Mouse (Mus musculus) liver, postnatal 0 days (tissue): Measurements from ENCODE around the gene Ifi35. TPM values are rescaled to one million over a fixed set of nuclear protein-coding genes. Genes with fewer than 3 reads are reported as not detected.
A peak's percentile ranks its signal among the peaks of the same experiment; 100 is the strongest.
"Not testable (repeated sequence)": the region's sequence is repeated elsewhere in the genome, so short reads cannot be mapped to it uniquely, and the experiment has no call there.

Source experiments
- ATAC-seq: fragments of 200-750 bp; cut with Nextera tagmentation; 2 replicates; pipeline ENCODE4 v1.8.0; 2017; ENCODE audit warnings: mild to moderate bottlenecking, moderate library complexity
- DNase-seq: peaks from one replicate; pipeline ENCODE4 v3.0.0-alpha.2; 2016
- H3K27ac ChIP-seq: fragments of 300-500 bp; sonication (generic); 2 replicates; pipeline ENCODE4 v1.5.1; 2014; ENCODE audit warnings: antibody characterized with exemption, moderate library complexity, mild to moderate bottlenecking, low read depth
- H3K27me3 ChIP-seq: fragments of 300-500 bp; sonication (generic); 2 replicates; pipeline ENCODE4 v1.6.1; 2014; ENCODE audit warnings: low read length, control low read depth, mixed read lengths; ENCODE audit not compliant: insufficient read depth
- H3K36me3 ChIP-seq: fragments of 300-500 bp; sonication (generic); replicated peaks from 2 replicates; pipeline ENCODE4 v1.6.1; 2014; ENCODE audit warnings: mild to moderate bottlenecking, control low read depth, low read length, moderate library complexity, mixed read lengths; ENCODE audit not compliant: insufficient read depth
- H3K4me1 ChIP-seq: fragments of 300-500 bp; sonication (generic); 2 replicates; pipeline ENCODE4 v1.6.1; 2014; ENCODE audit warnings: antibody characterized with exemption, mild to moderate bottlenecking, control low read depth; ENCODE audit not compliant: insufficient read depth
- H3K4me2 ChIP-seq: fragments of 300-500 bp; sonication (generic); 2 replicates; pipeline ENCODE4 v1.6.1; 2014; ENCODE audit warnings: low read depth, mild to moderate bottlenecking, low read length, moderate library complexity, mixed read lengths
- H3K4me3 ChIP-seq: fragments of 300-500 bp; sonication (generic); 2 replicates; pipeline ENCODE4 v1.5.1; 2014; ENCODE audit warnings: low read depth, low read length
- H3K9ac ChIP-seq: fragments of 300-500 bp; sonication (generic); replicated peaks from 2 replicates; pipeline ENCODE4 v1.6.1; 2014; ENCODE audit warnings: mild to moderate bottlenecking, moderate library complexity
- H3K9me3 ChIP-seq: fragments of 300-500 bp; sonication (generic); 2 replicates; pipeline ENCODE4 v1.6.1; 2016; ENCODE audit warnings: mild to moderate bottlenecking, control low read depth, low read length, mixed read lengths
- CTCF ChIP-seq: sonication (generic); IDR thresholded peaks from 2 replicates; pipeline ENCODE4 v1.5.1; 2016; ENCODE audit warnings: antibody characterized with exemption, low read depth
- EP300 ChIP-seq: IDR thresholded peaks from 2 replicates; pipeline ENCODE4 v1.6.1; 2016; ENCODE audit warnings: antibody characterized with exemption, low read depth, mild to moderate bottlenecking
- WGBS: fragments of 180-500 bp; shearing (Covaris S2); extraction: QIAGEN DNeasy Blood & Tissue Kit; methylation state at CpG from one replicate; pipeline ENCODE4 v1.1.7; 2014; ENCODE audit not compliant: insufficient replicate concordance; 5-methylcytosine and 5-hydroxymethylcytosine counted together
- polyA plus RNA-seq: library from polyadenylated mRNA; unstranded; fragments of >200 nt; fragmentation: Nextera tagmentation; extraction: Ambion mirVana; gene quantifications from 2 replicates; pipeline ENCODE4 v1.2.1, GENCODE M21; 2015

The Ifi35 gene
- polyA plus RNA-seq, 1 experiment from 2014 or later = 28.2 TPM

- H3K27ac ChIP-seq = no peak overlapping the region
- TF ChIP-seq CTCF (no peak), EP300 (no peak)
- DNase-seq = no peak
- H3K9ac ChIP-seq = no peak overlapping the region
- no peak for ATAC-seq
- H3K4me1 ChIP-seq = peaks cover 28% of the 10 kb centered on the region
- WGBS = 73% methylated on average over 1 of the region's 1 CpGs
- no peak overlapping the region for H3K4me2 ChIP-seq
- H3K36me3 ChIP-seq = peaks cover 22% of the 10 kb centered on the region
- H3K27me3 ChIP-seq = no peaks in the 10 kb centered on the region
- no peak overlapping the region for H3K4me3 ChIP-seq
- H3K9me3 ChIP-seq = no peaks in the 10 kb centered on the region
Measured at GRCm38 (mm10) chr11:101446319-101446718, 1.9 kb upstream of the Ifi35 start.

- H3K27me3 ChIP-seq, H3K4me3 ChIP-seq, H3K4me2 ChIP-seq, H3K27ac ChIP-seq, DNase-seq, ATAC-seq, H3K9me3 ChIP-seq, H3K9ac ChIP-seq: not testable (repeated sequence)
- WGBS = 86% methylated on average over 8 of the region's 8 CpGs
- peaks cover 33% of the 10 kb centered on the region for H3K4me1 ChIP-seq
- peaks cover 22% of the 10 kb centered on the region for H3K36me3 ChIP-seq
Measured at GRCm38 (mm10) chr11:101446860-101447259, 1.3 kb upstream of the Ifi35 start.

- Histone ChIP-seq H3K4me3 (peak overlapping the region; percentile 84), H3K9ac (no peak overlapping the region)
Measured at GRCm38 (mm10) chr11:101447786-101448185, 421 bp upstream of the Ifi35 start.

GRCm38 (mm10) chr11:101448899-101449298 is 692 bp downstream of the Ifi35 start:
- Histone ChIP-seq H3K27me3 (no peaks in the 10 kb centered on the region), H3K27ac (peak overlapping the region; percentile 94), H3K9me3 (no peaks in the 10 kb centered on the region), H3K4me3 (peak overlapping the region; percentile 84), H3K4me1 (peaks cover 31% of the 10 kb centered on the region), H3K36me3 (peaks cover 15% of the 10 kb centered on the region), H3K4me2 (peak overlapping the region; percentile 79), H3K9ac (peak overlapping the region; percentile 82)
- 29% methylated on average over 4 of the region's 4 CpGs for WGBS
- DNase-seq (no peak), ATAC-seq (peak; percentile 59)
- TF ChIP-seq EP300 (no peak), CTCF (no peak)

More at GRCm38 (mm10) chr11:101447786-101448185, 421 bp upstream of the Ifi35 start:
- H3K27ac ChIP-seq = peak overlapping the region; percentile 94
- H3K36me3 ChIP-seq = peaks cover 22% of the 10 kb centered on the region
- no peak for DNase-seq
- 84% methylated on average over 5 of the region's 5 CpGs for WGBS
- no peak for ATAC-seq
- H3K4me1 ChIP-seq = peaks cover 39% of the 10 kb centered on the region
- TF ChIP-seq EP300 (no peak), CTCF (no peak)
- no peaks in the 10 kb centered on the region for H3K27me3 ChIP-seq
- H3K4me2 ChIP-seq = peak overlapping the region; percentile 79
- no peaks in the 10 kb centered on the region for H3K9me3 ChIP-seq

- H3K9me3 ChIP-seq, ATAC-seq, DNase-seq, H3K36me3 ChIP-seq, H3K27me3 ChIP-seq: not testable (repeated sequence)
- peak overlapping the region; percentile 84 for H3K4me3 ChIP-seq
- H3K9ac ChIP-seq = peak overlapping the region; percentile 82
- peak overlapping the region; percentile 79 for H3K4me2 ChIP-seq
- peak overlapping the region; percentile 94; the same call in 1 of the 2 replicates for H3K27ac ChIP-seq
- 69% methylated on average over 4 of the region's 4 CpGs for WGBS
- peaks cover 31% of the 10 kb centered on the region for H3K4me1 ChIP-seq
Measured at GRCm38 (mm10) chr11:101449596-101449995, 1.4 kb downstream of the Ifi35 start.

GRCm38 (mm10) chr11:101450394-101450793 is 2.2 kb downstream of the Ifi35 start:
- WGBS = 88% methylated on average over 3 of the region's 3 CpGs
- Histone ChIP-seq H3K36me3 (peaks cover 2% of the 10 kb centered on the region; the same call in 1 of the 2 replicates), H3K4me3 (no peak overlapping the region), H3K9ac (peak overlapping the region; percentile 28; the same call in 1 of the 2 replicates), H3K27me3 (no peaks in the 10 kb centered on the region), H3K27ac (no peak overlapping the region), H3K4me2 (peak overlapping the region; percentile 79; the same call in 1 of the 2 replicates), H3K4me1 (peaks cover 27% of the 10 kb centered on the region), H3K9me3 (no peaks in the 10 kb centered on the region)
- no peak for ATAC-seq
- no peak for DNase-seq
- TF ChIP-seq EP300 (no peak), CTCF (peak; percentile 51)

GRCm38 (mm10) chr11:101451536-101451935 is 3.3 kb downstream of the Ifi35 start:
- peaks cover 4% of the 10 kb centered on the region; the same call in 1 of the 2 replicates for H3K36me3 ChIP-seq
- peaks cover 27% of the 10 kb centered on the region for H3K4me1 ChIP-seq
- H3K9ac ChIP-seq = no peak overlapping the region
- 82% methylated on average over 10 of the region's 10 CpGs for WGBS
- ATAC-seq = no peak
- no peaks in the 10 kb centered on the region for H3K9me3 ChIP-seq
- H3K4me2 ChIP-seq = no peak overlapping the region
- H3K27me3 ChIP-seq = no peaks in the 10 kb centered on the region
- no peak for DNase-seq
- H3K4me3 ChIP-seq = no peak overlapping the region
- no peak overlapping the region for H3K27ac ChIP-seq
- no peak for TF ChIP-seq CTCF
- no peak for TF ChIP-seq EP300
